Mouse (Mus musculus) erythroblast, embryonic 14.5 days (primary cell): Measurements from ENCODE around the gene Rita1.

ENCODE experiments used
- GATA1 ChIP-seq: IDR thresholded peaks from 2 replicates; pipeline ENCODE4 v1.6.1; 2012; ENCODE audit warnings: low read length, inconsistent platforms, mixed read lengths
- TAL1 ChIP-seq: IDR thresholded peaks from 3 replicates; pipeline ENCODE4 v1.6.1; 2012; ENCODE audit warnings: low read length, inconsistent platforms, mixed read lengths

DNA sequence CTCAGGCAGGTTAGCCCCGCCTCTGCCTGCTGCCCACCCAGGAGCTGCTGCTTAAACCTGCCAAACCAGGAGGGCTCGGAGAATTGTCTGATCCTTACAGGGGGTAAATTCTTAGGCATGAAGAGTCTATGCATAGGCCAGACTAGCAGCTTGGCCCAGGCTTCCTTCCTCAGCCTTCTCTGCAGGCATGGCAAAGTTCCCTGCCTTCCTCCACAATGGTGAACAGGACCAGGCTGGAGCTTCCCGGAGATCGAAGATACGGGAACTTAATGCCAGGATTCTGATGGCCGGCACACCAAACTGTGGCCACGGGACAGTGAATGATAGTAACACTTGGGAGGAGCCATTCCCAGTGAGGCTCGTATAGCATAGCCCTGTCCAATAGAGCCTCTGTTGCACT, 54.3 kb downstream of the Rita1 start:
- TF ChIP-seq GATA1 (no peak), TAL1 (no peak)
